Mouse (Mus musculus): Measurements from ENCODE around the gene Mmp24.
"Not testable (repeated sequence)": the region's sequence is repeated elsewhere in the genome, so short reads cannot be mapped to it uniquely, and the experiment has no call there.

Gene Mmp24

GRCm38 (mm10) chr2:155774927-155775684 lies at the start of gene Mmp24:
Mmp24 (plus strand) TSS chr2:155775342.
- DNase-seq, result no peak

DNA sequence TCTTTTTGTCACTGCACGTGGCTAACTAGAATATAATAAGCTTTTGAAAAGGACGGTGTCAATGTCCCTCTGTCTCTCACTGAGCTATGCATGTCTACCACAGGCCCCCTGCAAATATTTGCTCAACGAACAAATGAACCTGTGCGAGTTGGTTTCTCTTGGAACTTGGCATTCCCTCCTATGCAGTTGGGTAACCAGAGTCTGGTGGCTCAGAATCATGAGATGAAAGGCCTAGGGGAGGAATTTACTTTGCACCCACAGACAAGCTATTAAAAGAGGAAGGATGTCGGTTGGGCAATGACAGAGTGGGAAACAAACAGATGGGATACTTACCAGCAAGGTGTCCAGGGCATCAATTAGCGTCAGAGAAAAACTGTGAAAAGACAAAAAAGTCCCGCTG lies 48.8 kb upstream of the Mmp24 start:
- no peak for DNase-seq

GRCm38 (mm10) chr2:155727764-155728395 lies 47.3 kb upstream of the Mmp24 start:
- DNase-seq, result no peak

DNA sequence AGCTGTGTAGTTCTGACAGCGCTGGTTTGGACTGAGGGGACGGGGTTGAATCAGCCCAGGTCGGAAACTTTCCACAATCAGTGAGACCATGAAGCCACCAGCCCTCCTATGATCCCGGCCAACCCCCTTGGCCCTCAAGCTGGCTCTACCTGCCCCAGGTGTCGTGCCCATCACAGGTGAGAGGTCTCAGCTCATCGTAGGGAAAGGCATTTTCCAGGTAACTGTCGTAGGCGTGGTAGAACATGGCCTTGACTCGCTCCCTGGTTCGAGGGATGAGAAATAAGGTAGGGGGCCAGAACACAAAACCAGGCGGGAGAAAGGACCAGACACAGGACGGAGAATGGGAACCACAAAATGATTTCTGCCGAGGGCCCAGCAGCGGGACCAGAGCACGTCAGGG lies 46.4 kb upstream of the Mmp24 start:
- DNase-seq, result no peak

- DNase-seq, result peak; percentile 86
Measured at GRCm38 (mm10) chr2:155729158-155729645, 45.9 kb upstream of the Mmp24 start, which contains the start of gene Edem2. Edem2 (minus strand) TSS chr2:155729475.

- DNase-seq, result no peak
Measured at GRCm38 (mm10) chr2:155735080-155735479, 40.1 kb upstream of the Mmp24 start.

GRCm38 (mm10) chr2:155735766-155736165 lies 39.4 kb upstream of the Mmp24 start, which contains the start of gene Gm17581:
Gm17581 (minus strand) TSS chr2:155735866.
- not testable (repeated sequence) for DNase-seq

GRCm38 (mm10) chr2:155736936-155737335 lies 38.2 kb upstream of the Mmp24 start:
- no peak for DNase-seq

GRCm38 (mm10) chr2:155737803-155738202 lies 37.3 kb upstream of the Mmp24 start:
- DNase-seq, result no peak

DNA sequence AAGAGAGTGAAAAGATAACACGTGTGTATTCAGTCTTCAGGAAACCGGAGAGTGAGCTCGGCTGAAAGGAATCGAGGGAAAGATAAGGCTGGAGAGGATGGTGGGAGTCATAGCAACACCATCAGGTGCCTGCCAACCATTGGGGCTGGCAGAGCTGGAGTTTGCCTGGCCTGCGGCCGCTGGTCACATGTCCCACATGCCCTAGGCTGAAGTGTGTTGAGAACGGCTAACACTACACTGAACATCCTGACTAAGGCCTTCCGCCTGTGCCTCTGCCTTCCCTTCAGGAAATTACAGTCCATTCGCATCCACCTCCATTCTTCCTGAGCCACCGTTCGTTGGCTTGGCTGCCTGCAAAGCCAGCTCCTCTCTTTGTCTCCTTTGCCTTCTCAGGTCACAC lies 32.9 kb upstream of the Mmp24 start:
- no peak for DNase-seq

GRCm38 (mm10) chr2:155742931-155743337 lies 32.2 kb upstream of the Mmp24 start:
- no peak for DNase-seq

DNA sequence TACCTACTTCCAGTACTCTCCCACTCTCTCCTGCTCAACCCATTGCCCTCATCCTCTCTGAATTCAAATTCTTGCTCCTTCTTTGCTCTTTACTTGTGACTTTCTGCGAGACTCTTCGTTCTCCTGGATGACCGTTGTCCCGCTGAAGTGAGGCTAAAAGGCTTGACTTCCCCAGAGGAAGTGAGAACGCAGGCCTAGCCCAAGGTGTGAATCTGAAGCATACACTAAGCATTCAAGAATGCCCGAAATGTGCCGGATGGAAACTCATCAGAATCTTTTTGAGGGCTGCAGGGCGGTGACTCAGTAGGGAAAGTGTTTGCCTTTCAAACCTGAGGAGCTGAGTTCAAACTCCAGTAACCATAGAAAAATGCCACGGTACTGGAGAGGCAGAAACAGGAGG lies 31.8 kb upstream of the Mmp24 start:
- no peak for DNase-seq

DNA sequence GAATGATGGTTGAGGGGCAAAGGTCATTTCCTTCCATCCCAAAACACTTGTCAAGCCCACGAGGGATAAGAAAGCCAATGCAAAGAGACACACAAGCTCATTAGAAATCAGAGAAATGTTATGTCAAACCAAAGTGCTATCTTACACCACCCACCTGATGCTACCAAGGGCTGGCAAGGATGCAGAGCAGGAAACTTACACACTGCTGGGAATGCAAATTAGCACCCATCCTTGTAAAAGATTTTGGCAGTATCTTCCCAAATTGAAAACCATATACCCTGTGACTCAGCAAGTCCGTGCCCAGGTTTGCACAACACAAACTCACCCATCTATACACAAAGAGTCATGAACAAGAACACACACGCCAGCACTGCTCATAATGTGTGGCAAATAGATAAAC lies 29.7 kb upstream of the Mmp24 start:
- no peak for DNase-seq

- DNase-seq, result no peak
Measured at GRCm38 (mm10) chr2:155749394-155749793, 25.7 kb upstream of the Mmp24 start.

GRCm38 (mm10) chr2:155751014-155751786 lies 23.9 kb upstream of the Mmp24 start, which contains the start of gene Procr:
Procr (plus strand) TSS chr2:155751117.
- no peak for DNase-seq

DNA sequence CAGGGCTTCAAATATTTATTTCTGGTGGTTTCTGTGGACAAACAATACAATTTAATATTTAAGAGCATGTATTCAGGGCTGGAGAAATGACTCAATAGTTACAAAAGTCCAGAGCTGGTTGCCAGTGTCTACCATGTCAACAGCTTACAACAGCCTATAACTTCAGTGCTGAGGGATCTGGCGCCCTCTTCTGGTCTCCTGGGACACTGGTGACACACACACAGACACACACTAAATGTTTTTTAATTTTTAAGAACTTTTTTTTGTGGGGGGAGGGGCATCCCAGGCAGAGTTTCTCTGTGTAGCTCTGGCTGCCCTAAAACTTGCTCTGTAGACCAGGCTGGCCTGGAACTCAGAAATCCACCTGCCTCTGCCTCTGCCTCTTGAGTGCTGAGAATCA lies 19.4 kb upstream of the Mmp24 start:
- DNase-seq, result no peak

- peak; percentile 35 for DNase-seq
Measured at GRCm38 (mm10) chr2:155756855-155757566, 18.1 kb upstream of the Mmp24 start.

DNA sequence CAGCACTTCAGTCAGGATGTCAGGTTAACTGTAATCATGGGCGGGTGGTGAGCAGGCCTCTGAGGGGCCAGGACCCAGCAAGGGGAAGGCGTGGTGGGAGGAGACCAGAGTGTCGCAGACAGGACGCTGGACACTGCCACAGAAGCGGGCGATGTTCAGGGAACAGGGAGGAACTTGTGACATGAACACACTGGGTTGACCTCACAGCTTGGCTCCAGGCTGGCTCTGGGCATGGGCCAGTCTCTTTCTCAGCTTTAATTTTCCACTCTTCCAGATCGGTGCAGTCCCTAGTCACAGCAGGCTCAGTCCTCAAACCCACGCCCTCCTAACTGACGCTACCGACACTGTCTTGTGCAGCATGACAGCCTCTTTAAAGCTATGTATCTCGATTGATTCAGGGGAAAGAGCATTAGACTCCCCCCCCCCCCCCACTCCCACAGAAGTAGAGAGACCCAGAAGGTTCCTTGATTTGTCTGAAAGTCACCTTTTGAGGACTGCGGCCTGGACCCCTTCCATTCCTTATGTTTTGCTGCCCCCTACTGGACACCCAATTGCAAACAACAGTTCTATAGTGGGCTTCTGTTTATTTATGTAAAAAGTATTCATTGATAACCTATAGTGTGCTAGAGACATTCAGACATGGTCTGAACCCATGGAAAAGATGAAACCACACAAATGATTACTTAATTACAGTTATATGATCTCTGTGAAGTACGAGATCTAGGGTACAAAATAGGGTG lies 10.3 kb upstream of the Mmp24 start:
- DNase-seq, result peak; percentile 83

- peak; percentile 44 for DNase-seq
Measured at GRCm38 (mm10) chr2:155773664-155774063, 1.5 kb upstream of the Mmp24 start.

DNA sequence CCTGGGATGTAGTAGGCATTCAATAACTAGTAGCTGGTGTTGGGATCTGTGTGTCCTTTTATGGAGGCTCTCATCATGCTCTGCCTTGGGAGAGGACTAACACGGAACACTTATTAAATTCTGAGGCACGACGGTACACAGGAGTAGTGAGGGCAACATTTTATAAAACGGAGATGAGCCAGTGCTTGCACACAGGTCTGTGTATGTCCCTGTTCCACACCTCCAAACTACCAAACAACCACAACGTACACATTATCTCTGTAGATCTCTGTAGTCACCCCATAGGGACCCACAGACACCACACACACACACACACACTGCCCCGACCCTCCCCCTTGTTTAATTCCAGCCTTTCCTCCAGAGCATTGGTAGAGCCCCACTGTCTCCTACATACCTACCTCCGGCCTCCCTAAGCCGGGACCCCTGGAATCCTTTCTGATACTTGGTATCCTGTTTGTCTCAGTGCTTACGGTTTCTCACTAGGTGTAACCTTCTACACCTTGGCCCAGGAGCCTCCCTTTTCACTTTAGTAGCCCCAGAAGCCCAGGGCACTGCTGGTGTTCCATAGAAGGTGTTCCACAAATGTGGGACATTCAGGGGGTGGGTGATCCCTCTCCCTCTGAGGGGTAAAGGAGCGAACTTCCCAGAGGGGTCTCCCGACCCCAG lies 748 bp upstream of the Mmp24 start:
- peak; percentile 56 for DNase-seq

DNA sequence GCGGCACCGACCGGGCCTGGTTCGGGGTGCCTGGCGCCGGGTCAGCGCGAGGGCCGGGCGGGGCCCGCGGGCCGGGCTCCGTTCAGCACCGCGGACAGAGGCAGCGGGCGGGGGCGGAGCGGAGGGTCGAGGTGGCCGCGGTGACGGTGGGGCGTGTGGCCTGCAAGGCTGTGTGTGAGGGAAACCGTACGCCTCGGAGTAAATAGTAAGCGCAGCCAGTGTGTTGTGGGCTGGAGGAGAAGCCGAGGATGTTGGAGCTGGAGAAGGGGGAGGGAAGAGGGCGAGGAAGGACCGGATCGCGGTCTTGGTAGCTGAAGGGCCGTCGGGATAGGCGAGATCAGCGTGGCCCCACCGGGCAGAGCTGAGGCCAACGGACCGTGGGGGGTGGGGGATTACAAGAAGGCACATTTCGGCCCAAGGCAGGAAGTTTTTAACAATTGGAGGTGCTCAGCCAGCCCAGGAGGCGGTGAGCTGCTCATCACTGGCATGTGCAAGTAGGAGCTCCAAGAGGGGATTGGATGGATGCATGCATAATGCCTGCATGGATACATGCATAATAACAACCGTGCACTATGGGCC lies 632 bp downstream of the Mmp24 start:
- DNase-seq, result peak; percentile 78
